Mouse (Mus musculus) adipose tissue, adult 10 weeks (tissue): ENCODE results near the gene 2210010C04Rik. TPM values are rescaled to one million over a fixed set of nuclear protein-coding genes. Genes with fewer than 3 reads are reported as not detected.

Source experiments
- polyA plus RNA-seq: library from polyadenylated mRNA; stranded (reverse); fragments of 350-450 nt; fragmentation: Illumina TruSeq; extraction: RNeasy Lipid Tissue Mini Kit (QIAGEN cat#74804); gene quantifications from one replicate; pipeline ENCODE4 v1.2.3, GENCODE M21; 2014; ENCODE audit warnings: low read depth, low replicate concordance

The 2210010C04Rik gene
- 0.68 TPM for polyA plus RNA-seq

GRCm38 (mm10) chr6:41035409-41035808, at the start of gene 2210010C04Rik:
TSS of gene 2210010C04Rik (minus strand) at chr6:41035509.

DNA sequence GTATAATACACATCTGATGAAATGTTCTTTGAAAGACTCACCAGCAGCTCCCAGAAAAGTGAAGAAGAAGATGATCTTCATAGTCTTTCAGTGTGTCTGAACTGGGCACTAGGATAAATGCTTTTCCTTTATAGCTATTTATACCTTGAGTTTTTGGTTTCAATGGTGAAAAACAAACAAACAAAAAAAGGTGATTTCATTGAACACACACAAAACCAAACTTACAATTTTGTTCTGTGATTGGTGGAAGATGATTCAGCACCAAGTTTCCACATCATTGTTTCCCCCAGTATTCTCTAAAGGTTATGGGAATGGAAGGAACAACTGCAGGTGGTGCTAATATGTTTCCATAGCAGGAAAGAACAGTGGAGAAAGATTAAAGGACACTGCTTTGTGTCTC, 35.9 kb downstream of the 2210010C04Rik start, which contains the start of gene Gm2663:
Gene Gm2663, minus strand, starts transcription at position 101 of the 400 bp plus-strand sequence.

Other genes with a start within 250 kb of the 2210010C04Rik start
- not detected for gene Moxd2, start 148.0 kb downstream of the 2210010C04Rik start, polyA plus RNA-seq
- gene Prss58, start 135.1 kb downstream of the 2210010C04Rik start, polyA plus RNA-seq = 2.2 TPM
- gene 1700074P13Rik, start 95.0 kb downstream of the 2210010C04Rik start, polyA plus RNA-seq = 6.6 TPM
- not detected for gene Gm4744, start 83.6 kb downstream of the 2210010C04Rik start, polyA plus RNA-seq
- not detected for gene 1810009J06Rik, start 70.8 kb downstream of the 2210010C04Rik start, polyA plus RNA-seq
- not detected for gene Gm2663, start 36.0 kb downstream of the 2210010C04Rik start, polyA plus RNA-seq